Mouse (Mus musculus): Measurements from ENCODE around the gene Enam. TPM values are rescaled to one million over a fixed set of nuclear protein-coding genes. Genes with fewer than 3 reads are reported as not detected.
"Not testable (repeated sequence)": the region's sequence is repeated elsewhere in the genome, so short reads cannot be mapped to it uniquely, and the experiment has no call there.

The Enam gene
- polyA plus RNA-seq, 1 experiment from 2014 or later: not detected

GRCm38 (mm10) chr5:88534697-88535096, 46.9 kb downstream of the Enam start:
- ATAC-seq (ENCODE audit: low FRiP score): no peak
- 68% methylated on average over 3 of the region's 3 CpGs for WGBS
- no peak overlapping the region for H3K4me3 ChIP-seq (replicated peaks)
- H3K9ac ChIP-seq (replicated peaks): no peak overlapping the region
- H3K36me3 ChIP-seq: no peaks in the 10 kb centered on the region
- H3K4me1 ChIP-seq: no peaks in the 10 kb centered on the region
- no peaks in the 10 kb centered on the region for H3K27me3 ChIP-seq (replicated peaks)
- H3K27ac ChIP-seq (replicated peaks): no peak overlapping the region
- H3K9me3 ChIP-seq (replicated peaks): no peaks in the 10 kb centered on the region
- H3K4me2 ChIP-seq: no peak overlapping the region

GRCm38 (mm10) chr5:88540845-88541244, 53.1 kb downstream of the Enam start:
- Histone ChIP-seq H3K27ac (replicated peaks) (no peak overlapping the region), H3K9me3 (replicated peaks) (no peaks in the 10 kb centered on the region), H3K4me2 (no peak overlapping the region), H3K27me3 (replicated peaks) (no peaks in the 10 kb centered on the region), H3K36me3 (no peaks in the 10 kb centered on the region), H3K4me1 (no peaks in the 10 kb centered on the region), H3K9ac (replicated peaks) (no peak overlapping the region), H3K4me3 (replicated peaks) (no peak overlapping the region)
- ATAC-seq (ENCODE audit: low FRiP score): no peak

GRCm38 (mm10) chr5:88542651-88543282, 55.0 kb downstream of the Enam start:
- ATAC-seq (ENCODE audit: low FRiP score): peak; percentile 74; the same call in 1 of the 2 replicates
- 60% methylated on average over 5 of the region's 5 CpGs for WGBS

GRCm38 (mm10) chr5:88544411-88544810, 56.6 kb downstream of the Enam start:
- not testable (repeated sequence) for H3K4me3 ChIP-seq (replicated peaks); H3K36me3 ChIP-seq; H3K4me2 ChIP-seq; H3K27ac ChIP-seq (replicated peaks); H3K9me3 ChIP-seq (replicated peaks); H3K27me3 ChIP-seq (replicated peaks); ATAC-seq (ENCODE audit: low FRiP score); H3K4me1 ChIP-seq; H3K9ac ChIP-seq (replicated peaks)
- 100% methylated on average over 1 of the region's 1 CpGs for WGBS

More at GRCm38 (mm10) chr5:88542651-88543282, 55.0 kb downstream of the Enam start:
- Histone ChIP-seq H3K4me1 (no peaks in the 10 kb centered on the region), H3K9me3 (replicated peaks) (no peaks in the 10 kb centered on the region), H3K27me3 (replicated peaks) (no peaks in the 10 kb centered on the region), H3K4me3 (replicated peaks) (no peak overlapping the region), H3K4me2 (no peak overlapping the region), H3K36me3 (no peaks in the 10 kb centered on the region), H3K27ac (replicated peaks) (no peak overlapping the region), H3K9ac (replicated peaks) (no peak overlapping the region)

GRCm38 (mm10) chr5:88545536-88545935, 57.8 kb downstream of the Enam start:
- no peaks in the 10 kb centered on the region for H3K4me1 ChIP-seq
- 89% methylated on average over 7 of the region's 7 CpGs for WGBS
- ATAC-seq (ENCODE audit: low FRiP score): no peak

GRCm38 (mm10) chr5:88553271-88554085, 65.7 kb downstream of the Enam start:
- Histone ChIP-seq H3K4me1 (peaks cover 31% of the 10 kb centered on the region), H3K4me3 (replicated peaks) (peak overlapping the region; percentile 91), H3K9me3 (replicated peaks) (no peaks in the 10 kb centered on the region), H3K4me2 (peak overlapping the region; percentile 61), H3K9ac (replicated peaks) (peak overlapping the region; percentile 52), H3K27me3 (replicated peaks) (no peaks in the 10 kb centered on the region), H3K27ac (replicated peaks) (peak overlapping the region; percentile 84), H3K36me3 (no peaks in the 10 kb centered on the region)
- ATAC-seq (ENCODE audit: low FRiP score): peak; percentile 72
- 8% methylated on average over 29 of the region's 29 CpGs for WGBS

More at GRCm38 (mm10) chr5:88545536-88545935, 57.8 kb downstream of the Enam start:
- Histone ChIP-seq H3K9ac (replicated peaks) (no peak overlapping the region), H3K4me3 (replicated peaks) (no peak overlapping the region), H3K27me3 (replicated peaks) (no peaks in the 10 kb centered on the region), H3K36me3 (no peaks in the 10 kb centered on the region), H3K9me3 (replicated peaks) (no peaks in the 10 kb centered on the region), H3K4me2 (no peak overlapping the region), H3K27ac (replicated peaks) (no peak overlapping the region)

GRCm38 (mm10) chr5:88554086-88554886, 66.5 kb downstream of the Enam start, which contains the start of gene Utp3:
Gene Utp3 (plus strand): TSS chr5:88554462.
- Histone ChIP-seq H3K4me1 (peaks cover 31% of the 10 kb centered on the region), H3K27ac (replicated peaks) (peak within 1 kb of the TSS; percentile 87), H3K9me3 (replicated peaks) (no peaks in the 10 kb centered on the region), H3K4me2 (peak within 1 kb of the TSS; percentile 95), H3K9ac (replicated peaks) (peak within 1 kb of the TSS; percentile 89), H3K27me3 (replicated peaks) (no peaks in the 10 kb centered on the region), H3K36me3 (no peaks in the 10 kb centered on the region), H3K4me3 (replicated peaks) (peak within 1 kb of the TSS; percentile 91)
- ATAC-seq (ENCODE audit: low FRiP score): peak; percentile 96
- WGBS: under 1% methylated on average over 72 of the region's 76 CpGs

Other genes with a start within 250 kb of the Enam start
- not detected in 2 replicates for gene Gm7714, start 219.1 kb upstream of the Enam start, polyA plus RNA-seq (2015; fragmentation: Nextera tagmentation; extraction: Ambion mirVana)
- not detected in 2 replicates for gene Prol1, start 170.7 kb upstream of the Enam start, polyA plus RNA-seq (2015; fragmentation: Nextera tagmentation; extraction: Ambion mirVana)
- not detected in 2 replicates for gene Amtn, start 111.9 kb upstream of the Enam start, polyA plus RNA-seq (2015; fragmentation: Nextera tagmentation; extraction: Ambion mirVana)
- not detected in 2 replicates for gene Ambn, start 32.0 kb upstream of the Enam start, polyA plus RNA-seq (2015; fragmentation: Nextera tagmentation; extraction: Ambion mirVana)
- 0.26 and 0.33 TPM in 2 replicates for gene Jchain, start 39.9 kb downstream of the Enam start, polyA plus RNA-seq (2015; fragmentation: Nextera tagmentation; extraction: Ambion mirVana)
- gene Utp3, start 66.5 kb downstream of the Enam start, polyA plus RNA-seq (2015; fragmentation: Nextera tagmentation; extraction: Ambion mirVana): 44.4 and 58.6 TPM in 2 replicates
- gene Rufy3, start 77.1 kb downstream of the Enam start, polyA plus RNA-seq (2015; fragmentation: Nextera tagmentation; extraction: Ambion mirVana): 201 and 259 TPM in 2 replicates
- gene Grsf1, start 188.2 kb downstream of the Enam start, polyA plus RNA-seq (2015; fragmentation: Nextera tagmentation; extraction: Ambion mirVana): 53.1 and 53.4 TPM in 2 replicates
- gene Mob1b, start 232.9 kb downstream of the Enam start, polyA plus RNA-seq (2015; fragmentation: Nextera tagmentation; extraction: Ambion mirVana): 7.8 and 8.3 TPM in 2 replicates

Data from neural tube, embryonic 15.5 days (tissue).